Mouse (Mus musculus) embryonic facial prominence, embryonic 14.5 days (tissue): ENCODE measurements around the gene Ninj2. TPM values are rescaled to one million over a fixed set of nuclear protein-coding genes. Genes with fewer than 3 reads are reported as not detected.

ENCODE experiments used
- ATAC-seq: fragments of 200-750 bp; cut with Nextera tagmentation; 2 replicates; pipeline ENCODE4 v1.8.0; 2017; ENCODE audit warnings: low read depth, moderate number of reproducible peaks, moderate TSS enrichment
- DNase-seq: peaks from one replicate; pipeline ENCODE4 v3.0.0-alpha.2; 2015; ENCODE audit warnings: low spot score
- H3K27ac ChIP-seq: fragments of 300-500 bp; sonication (generic); replicated peaks from 2 replicates; pipeline ENCODE4 v1.5.1; 2014; ENCODE audit warnings: low read depth, mild to moderate bottlenecking, low read length, moderate library complexity
- H3K27me3 ChIP-seq: fragments of 300-500 bp; sonication (generic); replicated peaks from 2 replicates; pipeline ENCODE4 v1.6.1; 2014; ENCODE audit warnings: low read length; ENCODE audit not compliant: control insufficient read depth, insufficient read depth
- H3K36me3 ChIP-seq: fragments of 300-500 bp; sonication (generic); 2 replicates; pipeline ENCODE4 v1.6.1; 2014; ENCODE audit warnings: low read length, mixed read lengths; ENCODE audit not compliant: control insufficient read depth, insufficient read depth
- H3K4me1 ChIP-seq: fragments of 300-500 bp; sonication (generic); 2 replicates; pipeline ENCODE4 v1.6.1; 2014; ENCODE audit warnings: antibody characterized with exemption, low read length; ENCODE audit not compliant: control insufficient read depth, insufficient read depth
- H3K4me2 ChIP-seq: fragments of 300-500 bp; sonication (generic); 2 replicates; pipeline ENCODE4 v1.6.1; 2014; ENCODE audit warnings: low read depth, mild to moderate bottlenecking, low read length, moderate library complexity, mixed read lengths
- H3K4me3 ChIP-seq: fragments of 300-500 bp; sonication (generic); 2 replicates; pipeline ENCODE4 v1.5.1; 2014; ENCODE audit warnings: low read depth, mild to moderate bottlenecking, low read length
- H3K9ac ChIP-seq: fragments of 300-500 bp; sonication (generic); 2 replicates; pipeline ENCODE4 v1.6.1; 2014; ENCODE audit warnings: low read depth, mild to moderate bottlenecking, low read length, moderate library complexity, mixed read lengths
- H3K9me3 ChIP-seq: fragments of 300-500 bp; sonication (generic); 2 replicates; pipeline ENCODE4 v1.6.1; 2016; ENCODE audit warnings: low read length; ENCODE audit not compliant: control insufficient read depth
- WGBS: fragments of 180-500 bp; shearing (Covaris S2); extraction: QIAGEN DNeasy Blood & Tissue Kit; methylation state at CpG from one replicate; pipeline ENCODE4 v1.1.7; 2014; 5-methylcytosine and 5-hydroxymethylcytosine counted together
- polyA plus RNA-seq: library from polyadenylated mRNA; unstranded; fragments of >200 nt; fragmentation: Nextera tagmentation; extraction: Ambion mirVana; gene quantifications from 2 replicates; pipeline ENCODE4 v1.2.1, GENCODE M21; 2014

The Ninj2 gene
- polyA plus RNA-seq, 1 experiment from 2014 or later: 0.61 TPM

GRCm38 (mm10) chr6:120151616-120152053, 58.5 kb downstream of the Ninj2 start:
- WGBS: 73% methylated on average over 3 of the region's 3 CpGs

DNA sequence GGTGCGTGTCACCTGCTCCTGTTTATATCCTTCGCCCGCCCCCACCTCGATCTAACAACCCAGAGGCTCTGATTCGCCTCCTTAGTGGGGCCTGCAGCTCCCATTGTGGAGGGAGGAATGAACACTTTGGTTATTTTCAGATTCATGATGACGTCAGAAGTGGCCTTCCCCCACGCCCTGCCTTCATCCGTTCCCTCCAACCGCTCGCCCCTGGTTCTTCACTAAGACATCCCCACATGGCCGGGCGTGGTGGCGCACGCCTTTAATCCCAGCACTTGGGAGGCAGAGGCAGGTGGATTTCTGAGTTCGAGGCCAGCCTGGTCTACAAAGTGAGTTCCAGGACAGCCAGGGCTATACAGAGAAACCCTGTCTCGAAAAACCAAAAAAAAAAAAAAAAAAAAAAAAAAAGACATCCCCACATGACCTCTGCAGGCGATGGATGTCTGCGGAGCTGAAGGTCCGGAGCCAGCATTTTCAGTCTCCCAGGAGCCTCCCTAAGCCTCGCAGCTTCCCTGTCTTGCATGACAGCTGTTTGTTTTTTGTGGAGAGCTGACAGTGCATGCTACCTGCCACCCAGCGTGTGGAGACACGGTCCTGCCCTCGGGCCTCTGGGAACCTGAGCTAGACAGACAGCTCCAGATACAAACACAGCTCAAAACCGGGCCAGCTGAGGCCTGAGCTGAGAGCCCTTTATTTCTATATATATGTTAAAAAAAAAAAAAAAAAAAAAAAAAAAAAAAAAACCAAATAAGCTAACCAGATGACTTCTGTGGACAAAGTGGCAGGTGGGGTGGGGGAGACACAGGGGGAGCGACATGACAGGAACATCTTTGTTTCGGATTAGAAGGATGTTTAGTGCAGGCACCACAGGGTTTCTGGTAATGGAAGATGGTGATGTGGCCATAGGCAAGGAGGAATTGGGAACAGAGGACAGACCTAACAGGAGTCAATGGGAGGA, 59.9 kb downstream of the Ninj2 start:
- no peaks in the 10 kb centered on the region for H3K27me3 ChIP-seq
- H3K4me2 ChIP-seq: no peak overlapping the region
- WGBS: 57% methylated on average over 24 of the region's 26 CpGs
- ATAC-seq (peak; percentile 80), DNase-seq (peak; percentile 86)
- no peaks in the 10 kb centered on the region for H3K36me3 ChIP-seq
- H3K4me3 ChIP-seq: no peak overlapping the region
- H3K9ac ChIP-seq: no peak overlapping the region
- no peak overlapping the region for H3K27ac ChIP-seq
- no peaks in the 10 kb centered on the region for H3K4me1 ChIP-seq
- no peaks in the 10 kb centered on the region for H3K9me3 ChIP-seq

More at GRCm38 (mm10) chr6:120151616-120152053, 58.5 kb downstream of the Ninj2 start:
- no peak overlapping the region for H3K4me2 ChIP-seq
- H3K27ac ChIP-seq: no peak overlapping the region
- H3K4me3 ChIP-seq: no peak overlapping the region
- no peaks in the 10 kb centered on the region for H3K36me3 ChIP-seq
- no peak for DNase-seq
- H3K9ac ChIP-seq: no peak overlapping the region
- H3K9me3 ChIP-seq: no peaks in the 10 kb centered on the region
- no peak for ATAC-seq
- no peaks in the 10 kb centered on the region for H3K4me1 ChIP-seq
- no peaks in the 10 kb centered on the region for H3K27me3 ChIP-seq

DNA sequence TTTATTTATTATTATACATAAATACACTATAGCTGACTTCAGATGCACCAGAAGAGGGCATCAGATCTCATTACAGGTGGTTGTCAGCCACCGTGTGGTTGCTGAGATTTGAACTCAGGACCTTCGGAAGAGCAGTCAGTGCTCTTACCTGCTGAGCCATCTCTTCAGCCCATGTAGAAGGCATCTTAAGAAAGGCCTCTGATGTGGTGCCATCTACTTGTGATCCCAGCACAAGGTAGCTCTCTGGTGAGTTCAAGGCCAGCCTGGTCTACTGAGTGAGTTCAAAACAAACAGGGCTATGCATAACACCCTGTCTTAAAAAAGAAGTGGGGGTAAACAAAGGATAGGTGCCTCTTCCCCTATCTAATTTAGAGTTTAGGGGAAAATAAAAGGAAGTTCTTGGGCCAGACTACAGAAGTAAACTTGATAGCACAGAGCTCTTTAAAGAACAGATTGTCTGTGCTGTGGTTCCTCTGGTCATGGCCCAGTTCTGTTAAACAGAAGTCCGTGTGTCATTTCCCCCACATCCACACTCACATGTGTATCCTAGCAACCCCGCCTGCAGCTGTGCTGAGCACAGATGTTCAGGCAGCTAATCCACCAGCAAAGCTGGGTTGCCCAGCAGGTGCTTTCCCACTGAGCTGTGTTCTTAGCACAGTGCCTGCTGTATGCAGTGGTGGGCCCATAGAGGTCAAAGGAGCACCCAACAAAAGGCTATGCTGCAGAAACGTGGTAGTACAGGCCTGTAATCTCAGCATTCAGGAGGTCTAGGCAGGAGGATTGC, 61.6 kb downstream of the Ninj2 start:
- peaks cover 8% of the 10 kb centered on the region; the same call in 1 of the 2 replicates for H3K4me1 ChIP-seq
- no peaks in the 10 kb centered on the region for H3K9me3 ChIP-seq
- H3K27ac ChIP-seq: no peak overlapping the region
- no peak overlapping the region for H3K9ac ChIP-seq
- no peak for ATAC-seq
- no peak overlapping the region for H3K4me2 ChIP-seq
- DNase-seq: peak; percentile 60
- no peak overlapping the region for H3K4me3 ChIP-seq
- H3K36me3 ChIP-seq: no peaks in the 10 kb centered on the region
- H3K27me3 ChIP-seq: no peaks in the 10 kb centered on the region
- 63% methylated on average over 5 of the region's 5 CpGs for WGBS

GRCm38 (mm10) chr6:120155510-120155909, 62.4 kb downstream of the Ninj2 start:
- Histone ChIP-seq H3K9ac (no peak overlapping the region), H3K4me2 (no peak overlapping the region), H3K36me3 (no peaks in the 10 kb centered on the region), H3K4me1 (peaks cover 9% of the 10 kb centered on the region; the same call in 1 of the 2 replicates), H3K4me3 (no peak overlapping the region), H3K27me3 (no peaks in the 10 kb centered on the region), H3K27ac (no peak overlapping the region), H3K9me3 (no peaks in the 10 kb centered on the region)
- ATAC-seq (no peak), DNase-seq (no peak)
- WGBS: 84% methylated on average over 4 of the region's 4 CpGs

DNA sequence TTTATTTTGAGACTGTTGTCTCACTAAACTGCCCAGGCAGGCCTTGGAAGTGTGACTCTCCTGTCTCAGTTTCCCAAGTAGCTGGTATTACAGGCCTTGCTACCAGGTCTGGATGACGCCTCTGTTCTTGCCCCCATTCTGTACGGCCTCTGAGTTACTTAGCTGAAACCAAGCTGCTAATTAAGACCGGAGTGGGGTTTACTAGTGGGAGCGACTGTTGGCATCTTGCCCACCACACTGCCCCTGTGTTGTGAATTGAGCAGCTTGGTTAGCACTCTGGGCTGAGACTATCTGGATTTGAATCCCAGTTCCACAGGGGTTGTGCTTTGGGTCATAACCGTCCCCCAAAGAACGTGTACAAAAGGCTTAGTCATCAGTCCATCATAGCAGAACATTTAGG, 64.3 kb downstream of the Ninj2 start:
- no peaks in the 10 kb centered on the region for H3K36me3 ChIP-seq
- H3K4me1 ChIP-seq: peaks cover 9% of the 10 kb centered on the region; the same call in 1 of the 2 replicates
- H3K9me3 ChIP-seq: no peaks in the 10 kb centered on the region
- H3K27ac ChIP-seq: no peak overlapping the region
- H3K4me2 ChIP-seq: no peak overlapping the region
- no peak overlapping the region for H3K9ac ChIP-seq
- no peak overlapping the region for H3K4me3 ChIP-seq
- ATAC-seq: no peak; the same call in 1 of the 2 replicates
- DNase-seq: no peak
- 67% methylated on average over 6 of the region's 6 CpGs for WGBS
- no peaks in the 10 kb centered on the region for H3K27me3 ChIP-seq

- 47% methylated on average over 9 of the region's 9 CpGs for WGBS
- Histone ChIP-seq H3K4me2 (no peak overlapping the region), H3K36me3 (no peaks in the 10 kb centered on the region), H3K9me3 (no peaks in the 10 kb centered on the region), H3K27me3 (no peaks in the 10 kb centered on the region), H3K4me3 (no peak overlapping the region), H3K27ac (peak overlapping the region; percentile 63), H3K4me1 (peaks cover 9% of the 10 kb centered on the region; the same call in 1 of the 2 replicates), H3K9ac (no peak overlapping the region)
- ATAC-seq: peak; percentile 82
- peak; percentile 89 for DNase-seq
These were observed 66.2 kb downstream of the Ninj2 start for GRCm38 (mm10) chr6:120159133-120159901.

GRCm38 (mm10) chr6:120162928-120163327, 69.8 kb downstream of the Ninj2 start:
- Histone ChIP-seq H3K27me3 (no peaks in the 10 kb centered on the region), H3K4me2 (no peak overlapping the region), H3K27ac (no peak overlapping the region), H3K9me3 (no peaks in the 10 kb centered on the region), H3K4me1 (peaks cover 9% of the 10 kb centered on the region; the same call in 1 of the 2 replicates), H3K4me3 (no peak overlapping the region), H3K9ac (no peak overlapping the region), H3K36me3 (no peaks in the 10 kb centered on the region)
- 75% methylated on average over 6 of the region's 6 CpGs for WGBS
- DNase-seq: no peak
- ATAC-seq: no peak

- no peak overlapping the region for H3K9ac ChIP-seq
- H3K9me3 ChIP-seq: no peaks in the 10 kb centered on the region
- no peak overlapping the region for H3K4me3 ChIP-seq
- no peak overlapping the region for H3K4me2 ChIP-seq
- H3K36me3 ChIP-seq: no peaks in the 10 kb centered on the region
- no peak overlapping the region for H3K27ac ChIP-seq
- WGBS: 73% methylated on average over 4 of the region's 4 CpGs
- no peak for ATAC-seq
- no peak for DNase-seq
- H3K4me1 ChIP-seq: peaks cover under 1% of the 10 kb centered on the region; the same call in 1 of the 2 replicates
- no peaks in the 10 kb centered on the region for H3K27me3 ChIP-seq
These were observed 71.6 kb downstream of the Ninj2 start for GRCm38 (mm10) chr6:120164765-120165164.
